Mouse (Mus musculus) embryonic fibroblast, embryonic 13.5 days (primary cell): ENCODE data around the gene Disp2. TPM values are rescaled to one million over a fixed set of nuclear protein-coding genes. Genes with fewer than 3 reads are reported as not detected.

Source experiments
- H3K27ac ChIP-seq: 2 replicates; pipeline ENCODE4 v1.5.1; 2012; ENCODE audit warnings: low read length, control low read depth, inconsistent platforms; ENCODE audit not compliant: insufficient read depth
- H3K4me1 ChIP-seq: 2 replicates; pipeline ENCODE4 v1.6.1; 2011; ENCODE audit warnings: low read length; ENCODE audit not compliant: control insufficient read depth, insufficient read depth
- H3K4me3 ChIP-seq: 2 replicates; pipeline ENCODE4 v1.5.1; 2011; ENCODE audit warnings: mild to moderate bottlenecking, control low read depth, low read length; ENCODE audit not compliant: insufficient read depth
- CTCF ChIP-seq: IDR thresholded peaks from 2 replicates; pipeline ENCODE4 v1.5.1; 2011; ENCODE audit warnings: mild to moderate bottlenecking, control low read depth, low read length, moderate library complexity, borderline replicate concordance; ENCODE audit not compliant: insufficient read depth
- POLR2A ChIP-seq: IDR thresholded peaks from 2 replicates; pipeline ENCODE4 v1.6.1; 2011; ENCODE audit warnings: low read depth, mild to moderate bottlenecking, control low read depth, low read length, moderate library complexity
- polyA plus RNA-seq: library from polyadenylated mRNA; stranded (reverse); fragments of >200 nt; gene quantifications from 2 replicates; pipeline ENCODE4 v1.2.4, GENCODE M21; 2011; ENCODE audit warnings: low read depth; ENCODE audit not compliant: missing spikeins, insufficient read length

Disp2 gene
- polyA plus RNA-seq, 1 experiment, result 0.11 TPM

DNA sequence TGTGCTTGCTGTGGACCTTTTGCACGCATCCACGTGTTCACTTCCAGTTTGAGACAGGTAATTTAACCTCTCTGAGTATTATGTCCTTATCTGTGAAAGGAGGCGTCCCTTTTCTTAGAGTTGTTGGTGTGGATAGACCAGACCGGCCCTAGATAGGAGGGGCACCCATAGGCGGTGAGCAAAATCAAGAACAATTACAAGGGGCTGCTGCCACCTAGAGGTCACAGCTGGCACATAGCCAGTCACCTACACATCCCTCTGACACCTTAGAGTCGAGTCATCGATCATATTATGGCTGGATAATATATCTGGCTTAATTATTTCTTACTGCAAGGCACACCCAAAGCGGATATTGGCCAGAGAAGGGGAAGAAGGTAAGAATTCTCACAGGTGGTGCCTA, 19.7 kb upstream of the Disp2 start:
- Histone ChIP-seq H3K27ac (no peak overlapping the region), H3K4me3 (no peak overlapping the region), H3K4me1 (peaks cover 12% of the 10 kb centered on the region; the same call in 1 of the 2 replicates)
- TF ChIP-seq CTCF (0 out of 2 replicates have a peak, but pooled peaks have one; percentile 22), POLR2A (no peak)

DNA sequence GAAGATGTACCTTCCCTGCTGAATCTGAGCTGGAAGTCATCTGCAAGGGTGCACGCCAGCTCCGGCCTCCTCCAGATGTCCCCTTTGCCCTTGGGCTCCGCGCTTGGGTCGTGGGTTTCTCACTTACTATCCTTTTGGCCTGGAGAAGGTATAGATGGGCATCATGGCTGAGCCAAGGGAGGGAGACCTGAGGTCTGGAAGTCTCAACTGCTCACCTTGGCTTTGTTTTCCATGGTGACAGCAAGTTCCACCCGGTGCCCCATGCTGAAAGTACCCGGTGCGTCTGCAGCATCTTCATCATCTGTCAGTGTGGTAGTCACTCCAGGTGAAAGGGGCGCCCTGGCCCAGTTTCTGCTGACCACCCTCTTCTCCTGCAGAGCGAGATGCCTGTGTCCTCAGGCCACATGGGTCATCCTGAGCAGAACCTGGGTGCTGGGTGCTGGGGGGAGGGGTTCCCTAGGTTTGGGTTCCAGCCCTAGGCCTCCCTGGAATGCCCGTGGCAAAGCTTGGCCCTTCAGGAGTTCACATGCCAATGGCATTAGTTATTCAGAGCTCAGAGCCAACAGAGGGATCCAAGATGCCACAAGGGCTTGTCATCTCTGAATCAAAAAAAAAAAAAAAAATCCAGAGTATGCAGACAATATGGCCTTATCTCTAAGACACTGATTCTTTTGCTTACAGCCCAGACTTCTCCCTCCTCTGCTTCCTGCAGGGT, 19.1 kb upstream of the Disp2 start:
- peaks cover 14% of the 10 kb centered on the region for H3K4me1 ChIP-seq
- peak overlapping the region; percentile 99 for H3K27ac ChIP-seq
- TF ChIP-seq POLR2A (no peak), CTCF (no peak)
- H3K4me3 ChIP-seq, result 0 out of 2 replicates have a peak overlapping the region, but pooled peaks have one; percentile 58

DNA sequence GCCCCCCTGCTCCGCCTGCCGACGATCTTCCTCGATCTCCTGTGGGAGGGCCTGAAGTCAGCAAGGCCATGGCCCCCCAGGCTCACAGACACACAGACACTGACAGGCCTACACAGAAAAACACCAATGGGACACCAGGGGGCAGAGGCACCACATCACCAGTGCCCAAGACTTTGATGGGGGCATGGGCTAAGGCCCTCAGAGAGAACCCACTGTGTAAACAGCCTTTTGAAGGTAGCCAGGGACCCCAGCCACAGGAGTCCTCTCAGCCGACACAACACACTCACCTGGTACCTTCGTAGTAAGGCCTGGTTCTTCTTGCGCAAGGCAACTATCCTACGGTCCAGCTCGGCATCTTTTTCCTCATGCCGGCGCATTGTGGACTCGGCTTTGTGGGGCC, 18.2 kb upstream of the Disp2 start:
- H3K27ac ChIP-seq, result peak overlapping the region; percentile 99
- H3K4me1 ChIP-seq, result peaks cover 20% of the 10 kb centered on the region
- TF ChIP-seq POLR2A (0 out of 2 replicates have a peak, but pooled peaks have one; percentile 29), CTCF (peak; percentile 25; the same call in 1 of the 2 replicates)
- peak overlapping the region; percentile 58 for H3K4me3 ChIP-seq

DNA sequence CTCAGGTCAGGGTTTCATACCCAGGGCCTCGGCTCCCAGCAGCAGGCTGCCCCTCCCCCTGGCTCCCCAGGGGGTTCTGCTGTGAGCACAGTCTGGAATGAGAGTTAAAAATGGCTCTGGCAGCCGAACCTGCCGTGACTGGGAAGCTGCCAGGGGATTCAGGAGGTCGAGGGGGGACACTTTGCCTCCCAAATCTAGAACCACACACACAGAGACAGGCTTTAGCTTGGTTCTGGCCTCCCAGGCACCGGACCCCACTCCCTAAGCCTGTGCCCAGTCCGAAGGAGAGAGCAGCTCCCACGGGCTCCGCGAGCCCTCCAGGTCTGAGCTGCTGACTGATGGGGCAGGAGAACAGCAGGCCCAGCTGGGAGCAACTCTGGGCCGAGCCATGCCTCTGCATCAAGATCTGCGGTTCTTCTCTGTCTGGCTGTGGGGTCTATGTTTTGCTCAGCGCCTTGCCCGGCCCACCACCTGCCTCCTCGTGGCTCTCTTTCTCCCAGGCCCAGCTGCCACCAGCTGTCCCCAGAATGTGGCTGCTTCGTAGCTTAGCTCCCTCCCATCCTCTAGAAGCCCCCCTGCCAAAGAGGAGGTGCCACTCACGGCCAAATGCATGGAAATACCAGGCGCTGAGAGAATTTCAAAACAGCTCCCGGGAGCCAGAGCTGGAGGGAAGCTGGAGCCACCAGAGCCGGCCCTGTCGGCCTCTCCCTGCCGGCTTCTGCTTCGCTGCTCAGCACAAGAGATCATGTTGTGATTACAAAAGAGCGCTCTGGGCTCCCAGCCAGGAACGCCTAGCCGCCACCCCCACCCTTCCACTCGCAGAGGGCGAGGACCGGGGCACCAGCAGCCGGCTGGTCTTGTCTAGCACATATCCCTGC, 17.4 kb upstream of the Disp2 start, which contains the start of gene Ccdc9b:
Gene Ccdc9b (minus strand): TSS at position 756 of the 878 bp plus-strand sequence.
- peak within 1 kb of the TSS; percentile 99 for H3K27ac ChIP-seq
- peak; percentile 61 for TF ChIP-seq POLR2A
- no peak for TF ChIP-seq CTCF
- peaks cover 20% of the 10 kb centered on the region for H3K4me1 ChIP-seq
- peak within 1 kb of the TSS; percentile 58 for H3K4me3 ChIP-seq

DNA sequence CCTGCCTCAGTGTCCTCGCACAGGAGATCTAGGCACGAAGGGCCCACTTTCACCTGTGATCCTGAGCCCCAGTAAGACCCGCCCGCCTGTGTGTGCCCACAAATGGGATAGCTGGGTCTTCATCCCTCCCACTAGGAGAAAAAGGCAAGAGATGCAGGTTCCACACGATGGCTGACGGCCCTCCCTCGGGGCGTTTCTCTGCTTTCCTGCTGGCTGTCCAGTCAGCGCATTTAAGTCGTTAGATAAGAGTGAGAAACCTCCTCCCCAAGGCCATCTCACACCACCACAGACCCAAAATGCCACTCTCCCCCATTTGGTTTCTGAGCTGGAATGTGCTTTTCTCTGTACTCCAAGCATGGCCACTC, 16.8 kb upstream of the Disp2 start:
- no peak overlapping the region for H3K4me3 ChIP-seq
- peak overlapping the region; percentile 99 for H3K27ac ChIP-seq
- peak; percentile 32 for TF ChIP-seq POLR2A
- TF ChIP-seq CTCF, result no peak

DNA sequence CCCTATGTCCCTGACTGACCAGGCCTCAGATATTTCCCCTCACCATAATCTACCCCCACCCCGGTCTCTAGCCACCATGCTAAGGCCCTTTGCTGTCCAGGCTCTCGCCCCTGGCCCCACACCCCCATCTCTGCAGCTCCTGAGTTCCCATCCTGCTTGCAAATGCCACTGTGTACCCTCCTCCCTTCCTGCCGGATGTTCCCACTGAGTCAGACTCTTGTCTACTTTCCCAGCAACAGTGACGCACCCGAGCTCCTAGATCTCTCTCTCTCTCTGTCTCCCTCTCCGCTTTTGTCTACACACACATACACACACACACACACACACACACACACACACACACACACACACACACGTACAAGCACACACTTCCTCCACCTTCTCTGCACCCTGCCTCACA, 16.1 kb upstream of the Disp2 start:
- Histone ChIP-seq H3K4me1 (peaks cover 20% of the 10 kb centered on the region), H3K4me3 (no peak overlapping the region), H3K27ac (peak overlapping the region; percentile 99)
- TF ChIP-seq CTCF (no peak), POLR2A (peak; percentile 58; the same call in 1 of the 2 replicates)

More for the DNA sequence above, 16.8 kb upstream of the Disp2 start:
- H3K4me1 ChIP-seq, result peaks cover 20% of the 10 kb centered on the region

DNA sequence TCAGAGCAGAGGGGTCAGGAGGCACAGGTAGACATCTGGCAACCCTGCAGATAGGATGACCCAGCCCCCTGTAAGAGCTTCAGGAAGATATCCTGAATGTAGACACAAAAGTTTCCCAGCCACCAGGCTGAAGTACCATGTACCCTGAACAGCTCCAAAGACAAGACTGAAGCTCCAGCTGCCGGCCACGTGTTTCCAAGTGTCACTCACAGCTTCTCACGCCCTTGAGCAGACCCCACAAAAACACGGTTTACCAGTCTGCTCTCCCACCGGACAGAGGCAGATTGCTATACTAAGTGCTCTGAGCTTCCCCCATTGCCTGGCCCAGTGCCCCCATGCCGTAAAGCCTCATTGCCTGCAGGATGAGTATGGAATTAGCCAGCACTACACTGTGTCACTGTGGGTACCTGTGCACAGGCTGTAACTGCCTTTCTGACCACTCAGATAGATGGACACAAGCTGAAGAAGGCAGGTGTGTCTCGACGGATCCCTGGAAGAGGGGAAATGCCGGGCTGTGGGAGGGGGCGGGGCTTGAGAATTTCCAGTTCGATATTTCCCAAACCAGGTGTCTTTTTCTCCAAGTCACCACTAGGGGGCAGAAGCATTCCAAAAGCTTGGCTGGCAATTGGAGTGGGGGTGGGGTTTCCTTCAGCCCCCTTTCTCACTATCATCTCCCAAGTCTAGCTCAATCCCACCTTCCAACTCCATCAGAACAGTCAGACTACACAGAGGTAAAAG, 15.3 kb upstream of the Disp2 start:
- Histone ChIP-seq H3K4me3 (no peak overlapping the region), H3K4me1 (peaks cover 20% of the 10 kb centered on the region), H3K27ac (peak overlapping the region; percentile 99)
- no peak for TF ChIP-seq CTCF
- no peak for TF ChIP-seq POLR2A

DNA sequence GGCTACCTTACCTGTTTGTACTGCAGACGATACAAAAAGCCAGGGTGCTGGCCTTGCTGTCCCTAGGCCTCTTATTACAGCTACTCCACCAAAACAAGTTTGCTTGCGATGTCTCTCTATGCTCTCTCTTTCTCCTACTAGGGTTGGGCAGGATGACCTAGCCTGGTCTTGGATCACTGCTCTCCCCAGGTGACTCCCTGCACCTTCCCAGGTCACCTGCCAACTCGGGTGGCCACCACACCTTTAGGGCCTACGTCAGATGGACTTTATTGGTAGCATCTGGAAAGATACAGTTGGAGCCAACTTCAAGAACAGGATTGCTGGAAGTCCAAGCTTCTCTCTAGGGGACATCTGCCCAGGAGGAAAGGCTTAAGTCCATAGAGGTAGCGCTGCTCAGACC, 14.6 kb upstream of the Disp2 start:
- Histone ChIP-seq H3K4me3 (no peak overlapping the region), H3K4me1 (peaks cover 20% of the 10 kb centered on the region), H3K27ac (no peak overlapping the region)
- TF ChIP-seq CTCF (no peak), POLR2A (no peak)
